Mouse (Mus musculus): ENCODE results near the gene Prss50.

DNA sequence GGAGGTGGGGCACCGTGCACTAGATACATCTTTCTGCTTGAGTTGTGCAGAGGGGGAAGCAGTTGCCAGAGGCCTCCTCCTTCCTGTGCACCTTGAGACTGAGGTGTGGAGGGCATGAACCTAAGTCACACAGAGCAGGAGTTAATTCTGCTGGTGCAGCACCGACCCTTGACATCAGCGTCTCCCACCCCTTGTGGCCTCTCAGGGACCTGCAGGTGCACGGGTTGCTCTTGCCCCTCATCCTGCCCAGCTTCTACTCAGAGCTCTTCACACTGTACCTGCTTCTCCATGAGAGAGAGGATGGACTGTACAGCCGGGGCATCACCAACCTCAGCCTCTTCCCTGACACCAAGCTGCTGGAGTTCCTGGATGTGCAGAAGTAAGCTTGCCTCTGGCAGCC is 37.7 kb downstream of the Prss50 start:
- TF ChIP-seq CTCF (IDR thresholded peaks at IDR 0.05; ENCODE audit: low read depth, low read length) (no peak), POLR2A (IDR thresholded peaks at IDR 0.05; ENCODE audit: extremely low read depth, insufficient read depth, low read length) (no peak)
